Comparison of ENCODE assay signal across 7 mouse cellular contexts in genomic region chr2:163658941-163659340, GRCm38 (mm10). TPM values are rescaled to one million over a fixed set of nuclear protein-coding genes. Genes with fewer than 3 reads are reported as not detected.
DNase-seq lines count a peak whose midpoint lies in the region; ATAC-seq and TF ChIP-seq lines count a peak whose summit lies in the region.

No protein-coding gene starts in this region.

- WGBS in thymus, adult 2 months, result 10% methylated on average over 8 of the region's 8 CpGs
- WGBS in embryonic facial prominence, embryonic 12.5 days, result 1% methylated on average over 8 of the region's 8 CpGs
- under 1% methylated on average over 8 of the region's 8 CpGs for WGBS in hindbrain, embryonic 13.5 days
- 1% methylated on average over 8 of the region's 8 CpGs for WGBS in liver, embryonic 12.5 days (ENCODE audit: insufficient replicate concordance)
- WGBS in neural tube, embryonic 13.5 days, result under 1% methylated on average over 8 of the region's 8 CpGs

- no peak overlapping the region for H3K27ac ChIP-seq in thymus, adult 2 months (ENCODE audit: control insufficient read depth, insufficient read depth, low read length)
- H3K27ac ChIP-seq in embryonic facial prominence, embryonic 12.5 days, result peak overlapping the region; percentile 71
- H3K27ac ChIP-seq in hindbrain, embryonic 13.5 days, result no peak overlapping the region; the same call in 1 of the 2 replicates
- H3K27ac ChIP-seq in liver, embryonic 12.5 days, result peak overlapping the region; percentile 82
- peak overlapping the region; percentile 78; the same call in 1 of the 2 replicates for H3K27ac ChIP-seq in neural tube, embryonic 13.5 days (replicated peaks)

- H3K9me3 ChIP-seq in embryonic facial prominence, embryonic 12.5 days, result no peaks in the 10 kb centered on the region
- no peaks in the 10 kb centered on the region for H3K9me3 ChIP-seq in hindbrain, embryonic 13.5 days
- H3K9me3 ChIP-seq in liver, embryonic 12.5 days (replicated peaks), result no peaks in the 10 kb centered on the region
- no peaks in the 10 kb centered on the region for H3K9me3 ChIP-seq in neural tube, embryonic 13.5 days

- peak overlapping the region; percentile 87; the same call in 1 of the 2 replicates for H3K4me3 ChIP-seq in thymus, adult 2 months (ENCODE audit: control insufficient read depth, insufficient read depth, low read length)
- H3K4me3 ChIP-seq in embryonic facial prominence, embryonic 12.5 days, result peak overlapping the region; percentile 82
- H3K4me3 ChIP-seq in hindbrain, embryonic 13.5 days, result peak overlapping the region; percentile 84
- H3K4me3 ChIP-seq in liver, embryonic 12.5 days, result peak overlapping the region; percentile 82
- peak overlapping the region; percentile 77 for H3K4me3 ChIP-seq in neural tube, embryonic 13.5 days

- DNase-seq in thymus, adult 2 months, result no peak
- no peak for DNase-seq in thymus, postnatal 14 days
- no peak for DNase-seq in ovary, postnatal 36 days (ENCODE audit: low spot score)

- TF ChIP-seq CTCF in thymus, adult 2 months (IDR thresholded peaks at IDR 0.05; ENCODE audit: borderline replicate concordance, control insufficient read depth, extremely low read depth, insufficient read depth, low read length, poor library complexity), result no peak

- peak overlapping the region; percentile 42 for H3K9ac ChIP-seq in embryonic facial prominence, embryonic 12.5 days
- peak overlapping the region; percentile 83 for H3K9ac ChIP-seq in hindbrain, embryonic 13.5 days
- H3K9ac ChIP-seq in liver, embryonic 12.5 days, result peak overlapping the region; percentile 92
- H3K9ac ChIP-seq in neural tube, embryonic 13.5 days, result peak overlapping the region; percentile 86

- peak overlapping the region; percentile 50 for H3K4me2 ChIP-seq in embryonic facial prominence, embryonic 12.5 days (replicated peaks)
- H3K4me2 ChIP-seq in hindbrain, embryonic 13.5 days, result peak overlapping the region; percentile 62
- peak overlapping the region; percentile 83 for H3K4me2 ChIP-seq in liver, embryonic 12.5 days
- peak overlapping the region; percentile 60 for H3K4me2 ChIP-seq in neural tube, embryonic 13.5 days

- no peaks in the 10 kb centered on the region for H3K36me3 ChIP-seq in thymus, adult 2 months (ENCODE audit: control insufficient read depth, insufficient read depth, low read length)
- no peaks in the 10 kb centered on the region for H3K36me3 ChIP-seq in embryonic facial prominence, embryonic 12.5 days
- no peaks in the 10 kb centered on the region for H3K36me3 ChIP-seq in hindbrain, embryonic 13.5 days
- H3K36me3 ChIP-seq in liver, embryonic 12.5 days, result peaks cover 16% of the 10 kb centered on the region
- H3K36me3 ChIP-seq in neural tube, embryonic 13.5 days, result no peaks in the 10 kb centered on the region

- no peak for TF ChIP-seq POLR2A in thymus, adult 2 months (IDR thresholded peaks at IDR 0.05; ENCODE audit: control insufficient read depth, extremely low read depth, insufficient read depth, low read length, poor library complexity)

- H3K27me3 ChIP-seq in thymus, adult 2 months (ENCODE audit: control insufficient read depth, insufficient read depth, low read length), result no peaks in the 10 kb centered on the region
- no peaks in the 10 kb centered on the region for H3K27me3 ChIP-seq in embryonic facial prominence, embryonic 12.5 days
- H3K27me3 ChIP-seq in hindbrain, embryonic 13.5 days, result no peaks in the 10 kb centered on the region
- H3K27me3 ChIP-seq in liver, embryonic 12.5 days (replicated peaks), result no peaks in the 10 kb centered on the region
- no peaks in the 10 kb centered on the region for H3K27me3 ChIP-seq in neural tube, embryonic 13.5 days

- no peak for ATAC-seq in embryonic facial prominence, embryonic 12.5 days (ENCODE audit: insufficient number of reproducible peaks, insufficient read depth, low FRiP score, low TSS enrichment)
- ATAC-seq in hindbrain, embryonic 13.5 days (ENCODE audit: low FRiP score), result no peak; the same call in 1 of the 2 replicates
- ATAC-seq in liver, embryonic 12.5 days, result peak; percentile 12
- peak; percentile 13; the same call in 1 of the 2 replicates for ATAC-seq in neural tube, embryonic 13.5 days (ENCODE audit: low read depth)

- no peaks in the 10 kb centered on the region; the same call in 1 of the 2 replicates for H3K4me1 ChIP-seq in thymus, adult 2 months (replicated peaks; ENCODE audit: control insufficient read depth, insufficient read depth, low read length)
- peaks cover 23% of the 10 kb centered on the region for H3K4me1 ChIP-seq in embryonic facial prominence, embryonic 12.5 days
- peaks cover 33% of the 10 kb centered on the region for H3K4me1 ChIP-seq in hindbrain, embryonic 13.5 days (replicated peaks)
- peaks cover 52% of the 10 kb centered on the region for H3K4me1 ChIP-seq in liver, embryonic 12.5 days
- peaks cover 32% of the 10 kb centered on the region for H3K4me1 ChIP-seq in neural tube, embryonic 13.5 days (replicated peaks)

RNA-seq across cellular contexts. Expression of gene Pkig, which starts 0.8 kb away (rescaled TPM):
- 56.7 and 64.7 TPM in 2 replicates for polyA plus RNA-seq in thymus, adult 2 months (2012; rRNA removed)
- 119 and 128 TPM in 2 replicates for polyA plus RNA-seq in embryonic facial prominence, embryonic 12.5 days (2016; fragmentation: Nextera tagmentation; extraction: Ambion mirVana)
- polyA plus RNA-seq in hindbrain, embryonic 13.5 days (2015; fragmentation: Nextera tagmentation; extraction: Ambion mirVana), result 110 and 119 TPM in 2 replicates
- polyA plus RNA-seq in liver, embryonic 12.5 days (2016; fragmentation: Nextera tagmentation; extraction: Ambion mirVana), result 133 and 134 TPM in 2 replicates
- 116 and 123 TPM in 2 replicates for polyA plus RNA-seq in neural tube, embryonic 13.5 days (2015; fragmentation: Nextera tagmentation; extraction: Ambion mirVana)

RNA-seq across cellular contexts. Expression of gene Serinc3, which starts 14.0 kb away (rescaled TPM):
- 279 and 281 TPM in 2 replicates for polyA plus RNA-seq in thymus, adult 2 months (2012; rRNA removed)
- polyA plus RNA-seq in embryonic facial prominence, embryonic 12.5 days (2016; fragmentation: Nextera tagmentation; extraction: Ambion mirVana), result 26.1 and 27.0 TPM in 2 replicates
- polyA plus RNA-seq in hindbrain, embryonic 13.5 days (2015; fragmentation: Nextera tagmentation; extraction: Ambion mirVana), result 37.5 and 38.7 TPM in 2 replicates
- 127 and 132 TPM in 2 replicates for polyA plus RNA-seq in liver, embryonic 12.5 days (2016; fragmentation: Nextera tagmentation; extraction: Ambion mirVana)
- 36.8 and 39.1 TPM in 2 replicates for polyA plus RNA-seq in neural tube, embryonic 13.5 days (2015; fragmentation: Nextera tagmentation; extraction: Ambion mirVana)

RNA-seq across cellular contexts. Expression of gene Ttpal, which starts 56.8 kb away (rescaled TPM):
- polyA plus RNA-seq in thymus, adult 2 months (2012; rRNA removed), result 63.2 and 72.5 TPM in 2 replicates
- polyA plus RNA-seq in embryonic facial prominence, embryonic 12.5 days (2016; fragmentation: Nextera tagmentation; extraction: Ambion mirVana), result 45.1 and 47.6 TPM in 2 replicates
- polyA plus RNA-seq in hindbrain, embryonic 13.5 days (2015; fragmentation: Nextera tagmentation; extraction: Ambion mirVana), result 42.0 and 48.1 TPM in 2 replicates
- 18.2 and 20.4 TPM in 2 replicates for polyA plus RNA-seq in liver, embryonic 12.5 days (2016; fragmentation: Nextera tagmentation; extraction: Ambion mirVana)
- 39.2 and 42.2 TPM in 2 replicates for polyA plus RNA-seq in neural tube, embryonic 13.5 days (2015; fragmentation: Nextera tagmentation; extraction: Ambion mirVana)

Comparison
In these comparisons a context has a peak if more than half of its experiments do, and no peak if none do; other contexts are left out.
1. H3K27ac ChIP-seq: peak in embryonic facial prominence, embryonic 12.5 days (single experiment), liver, embryonic 12.5 days (single experiment) and neural tube, embryonic 13.5 days (single experiment); none in thymus, adult 2 months (single experiment) and hindbrain, embryonic 13.5 days (single experiment).
2. ATAC-seq: peak in liver, embryonic 12.5 days (single experiment) and neural tube, embryonic 13.5 days (single experiment); none in embryonic facial prominence, embryonic 12.5 days (single experiment) and hindbrain, embryonic 13.5 days (single experiment).
3. H3K9ac ChIP-seq: peak in every context shown above with its lines; median percentile 92 in liver, embryonic 12.5 days; 86 in neural tube, embryonic 13.5 days; 83 in hindbrain, embryonic 13.5 days; 42 in embryonic facial prominence, embryonic 12.5 days.
4. Peak in every context shown above with its lines, with median percentiles within 50 percentile points of each other: H3K4me3 ChIP-seq and H3K4me2 ChIP-seq.